Comparison of ENCODE assay signal across 9 mouse cellular contexts in genomic region chr5:64866331-64867050, GRCm38 (mm10).
DNase-seq lines count a peak whose midpoint lies in the region; ATAC-seq lines count a peak whose summit lies in the region.
"Had no signal": no experiment of that assay in that cellular context is flagged by ENCODE, and none has a peak within 500 bp of the region (broad histone marks: within the 10 kb centered on the region; RNA-seq: fewer than 3 reads in every experiment).

No protein-coding gene starts in this region.

- H3K4me1 ChIP-seq in limb, embryonic 13.5 days: peaks cover 26% of the 10 kb centered on the region

- H3K9ac ChIP-seq in limb, embryonic 13.5 days: no peak overlapping the region
- H3K9ac ChIP-seq: embryonic facial prominence, embryonic 13.5 days had no signal

- WGBS in limb, embryonic 13.5 days: 25% methylated on average over 5 of the region's 5 CpGs

- 0 out of 2 replicates have a peak overlapping the region, but pooled peaks have one; percentile 15 for H3K27ac ChIP-seq in limb, embryonic 13.5 days
- H3K27ac ChIP-seq: embryonic facial prominence, embryonic 13.5 days had no signal

- H3K9me3 ChIP-seq in limb, embryonic 13.5 days: peaks cover 6% of the 10 kb centered on the region; the same call in 1 of the 2 replicates

- H3K27me3 ChIP-seq in limb, embryonic 13.5 days: no peaks in the 10 kb centered on the region
- H3K27me3 ChIP-seq: embryonic facial prominence, embryonic 13.5 days had no signal

- ATAC-seq in limb, embryonic 13.5 days (ENCODE audit: low FRiP score, low read depth): no peak

- H3K4me2 ChIP-seq in limb, embryonic 13.5 days (replicated peaks): no peak overlapping the region
- H3K4me2 ChIP-seq: embryonic facial prominence, embryonic 13.5 days had no signal

- DNase-seq in A20 (ENCODE audit: low read depth, low spot score): peak; percentile 46
- peak; percentile 92 for DNase-seq in adipocyte (ENCODE audit: low spot score)
- peak; percentile 83 for DNase-seq in embryo, embryonic 10 days (ENCODE audit: low spot score)
- DNase-seq in gastrocnemius, postnatal 4 days (ENCODE audit: low spot score in 2 of 2): peak; percentile 68 to 87
- peak; percentile 91 for DNase-seq in kidney, adult 9 months
- peak; percentile 87 for DNase-seq in retina, postnatal 1 day
- peak; percentile 84 for DNase-seq in thymus, postnatal 4 days

- no peak overlapping the region for H3K4me3 ChIP-seq in limb, embryonic 13.5 days
- H3K4me3 ChIP-seq: embryonic facial prominence, embryonic 13.5 days had no signal

- H3K36me3 ChIP-seq in limb, embryonic 13.5 days: no peaks in the 10 kb centered on the region
- H3K36me3 ChIP-seq: embryonic facial prominence, embryonic 13.5 days had no signal
